ENCODE assay signal across 27 mouse cellular contexts in the genomic region with DNA sequence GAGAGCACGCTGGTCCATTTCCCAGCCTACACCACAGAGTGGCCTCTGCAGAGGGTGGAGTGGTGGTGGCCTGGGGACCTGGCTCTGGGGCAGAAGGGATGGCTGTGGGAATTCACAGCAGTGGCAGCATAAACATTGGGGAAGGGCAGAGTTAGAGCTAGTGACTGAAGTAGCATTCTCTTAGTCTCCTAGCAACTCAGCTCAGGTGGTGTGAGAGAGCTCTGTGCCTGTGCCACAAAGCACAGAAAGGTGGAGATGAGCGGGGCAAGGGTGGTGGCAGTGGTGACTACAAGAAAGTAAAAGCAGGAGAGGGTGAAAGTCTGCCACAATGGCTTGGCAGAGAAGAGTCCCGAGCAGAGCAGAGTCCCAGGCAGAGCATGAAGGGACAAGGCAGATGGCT.
A peak's percentile ranks its signal among the peaks of the same experiment; 100 is the strongest.
DNase-seq lines count a peak whose midpoint lies in the region; ATAC-seq and TF ChIP-seq lines count a peak whose summit lies in the region.
"Had no signal": no experiment of that assay in that cellular context is flagged by ENCODE, and none has a peak within 500 bp of the region (broad histone marks: within the 10 kb centered on the region; RNA-seq: fewer than 3 reads in every experiment).

No protein-coding gene starts in this region.

- H3K4me1 ChIP-seq in kidney, embryonic 16.5 days (ENCODE audit: insufficient read depth, low read length), result 0 out of 2 replicates have a peak, but pooled peaks cover 6% of the 10 kb centered on the region
- H3K4me1 ChIP-seq in lung, embryonic 16.5 days (replicated peaks; ENCODE audit: control insufficient read depth, insufficient read depth, low read length), result no peaks in the 10 kb centered on the region; the same call in 1 of the 2 replicates
- H3K4me1 ChIP-seq in lung, adult 2 months (ENCODE audit: control insufficient read depth, insufficient read depth, low read length), result no peaks in the 10 kb centered on the region
- H3K4me1 ChIP-seq in midbrain, embryonic 11.5 days (ENCODE audit: control insufficient read depth, insufficient read depth, low read length), result peaks cover 3% of the 10 kb centered on the region; the same call in 1 of the 2 replicates
- H3K4me1 ChIP-seq in midbrain, embryonic 15.5 days, result no peaks in the 10 kb centered on the region
- H3K4me1 ChIP-seq: embryonic facial prominence, embryonic 13.5 days; forebrain, embryonic 15.5 days; heart, embryonic 12.5 days; hindbrain, embryonic 13.5 days had no signal

- H3K27me3 ChIP-seq in kidney, embryonic 16.5 days (ENCODE audit: insufficient read depth, low read length), result no peaks in the 10 kb centered on the region
- H3K27me3 ChIP-seq in lung, embryonic 16.5 days (ENCODE audit: control insufficient read depth, insufficient read depth, low read depth, low read length), result no peaks in the 10 kb centered on the region
- H3K27me3 ChIP-seq in midbrain, embryonic 11.5 days (ENCODE audit: control insufficient read depth, insufficient read depth, low read length), result no peaks in the 10 kb centered on the region
- no peaks in the 10 kb centered on the region for H3K27me3 ChIP-seq in midbrain, embryonic 15.5 days (replicated peaks)
- H3K27me3 ChIP-seq: embryonic facial prominence, embryonic 13.5 days; forebrain, embryonic 12.5 days; forebrain, embryonic 15.5 days; heart, embryonic 12.5 days; heart, embryonic 15.5 days; hindbrain, embryonic 13.5 days had no signal

- no peak for TF ChIP-seq POLR2A in lung, adult 2 months (IDR thresholded peaks at IDR 0.05; ENCODE audit: borderline replicate concordance, extremely low read depth, low read depth, low read length)

- peak; percentile 64 for ATAC-seq in kidney, embryonic 16.5 days (ENCODE audit: low FRiP score, low TSS enrichment)
- ATAC-seq in lung, embryonic 16.5 days (ENCODE audit: low read depth), result peak; percentile 66
- ATAC-seq in midbrain, embryonic 11.5 days (ENCODE audit: low FRiP score), result no peak
- no peak for ATAC-seq in midbrain, embryonic 15.5 days (replicated peaks)
- ATAC-seq: activated CD4-positive, CD25-positive, alpha-beta regulatory T cell, adult 4 months; forebrain, embryonic 15.5 days had no signal

- H3K4me3 ChIP-seq in kidney, embryonic 16.5 days (ENCODE audit: low read length), result no peak overlapping the region
- no peak overlapping the region for H3K4me3 ChIP-seq in lung, embryonic 16.5 days (ENCODE audit: low read length)
- no peak overlapping the region for H3K4me3 ChIP-seq in lung, adult 2 months (replicated peaks; ENCODE audit: extremely low read depth, low read depth, low read length)
- H3K4me3 ChIP-seq in midbrain, embryonic 11.5 days (ENCODE audit: low read depth, low read length), result no peak overlapping the region
- no peak overlapping the region for H3K4me3 ChIP-seq in midbrain, embryonic 15.5 days
- H3K4me3 ChIP-seq: embryonic facial prominence, embryonic 10.5 days; embryonic facial prominence, embryonic 13.5 days; erythroblast, embryonic 14.5 days; forebrain, embryonic 12.5 days; forebrain, embryonic 15.5 days; heart, embryonic 12.5 days; heart, embryonic 15.5 days; hindbrain, embryonic 10.5 days; hindbrain, embryonic 13.5 days had no signal

- no peaks in the 10 kb centered on the region for H3K36me3 ChIP-seq in kidney, embryonic 16.5 days (ENCODE audit: insufficient read depth, low read length)
- H3K36me3 ChIP-seq in lung, embryonic 16.5 days (ENCODE audit: control insufficient read depth, insufficient read depth, low read length), result no peaks in the 10 kb centered on the region
- H3K36me3 ChIP-seq in midbrain, embryonic 11.5 days (ENCODE audit: control insufficient read depth, insufficient read depth, low read length), result no peaks in the 10 kb centered on the region
- no peaks in the 10 kb centered on the region for H3K36me3 ChIP-seq in midbrain, embryonic 15.5 days (replicated peaks)
- H3K36me3 ChIP-seq: embryonic facial prominence, embryonic 10.5 days; embryonic facial prominence, embryonic 13.5 days; forebrain, embryonic 12.5 days; forebrain, embryonic 15.5 days; heart, embryonic 12.5 days; heart, embryonic 15.5 days; hindbrain, embryonic 10.5 days; hindbrain, embryonic 13.5 days had no signal

- H3K9ac ChIP-seq in kidney, embryonic 16.5 days (replicated peaks; ENCODE audit: low read length), result no peak overlapping the region
- no peak overlapping the region for H3K9ac ChIP-seq in lung, embryonic 16.5 days (ENCODE audit: low read length)
- H3K9ac ChIP-seq in midbrain, embryonic 11.5 days (ENCODE audit: low read length), result no peak overlapping the region
- no peak overlapping the region for H3K9ac ChIP-seq in midbrain, embryonic 15.5 days
- H3K9ac ChIP-seq: embryonic facial prominence, embryonic 13.5 days; forebrain, embryonic 12.5 days; forebrain, embryonic 15.5 days; heart, embryonic 12.5 days; heart, embryonic 15.5 days; hindbrain, embryonic 13.5 days had no signal

- H3K4me2 ChIP-seq in kidney, embryonic 16.5 days (replicated peaks; ENCODE audit: low read depth, low read length), result no peak overlapping the region
- H3K4me2 ChIP-seq in lung, embryonic 16.5 days (ENCODE audit: low read depth, low read length), result no peak overlapping the region
- H3K4me2 ChIP-seq in midbrain, embryonic 11.5 days, result no peak overlapping the region
- no peak overlapping the region for H3K4me2 ChIP-seq in midbrain, embryonic 15.5 days
- H3K4me2 ChIP-seq: embryonic facial prominence, embryonic 13.5 days; forebrain, embryonic 12.5 days; forebrain, embryonic 15.5 days; heart, embryonic 12.5 days; heart, embryonic 15.5 days; hindbrain, embryonic 13.5 days had no signal

- peak overlapping the region; percentile 38; the same call in 1 of the 2 replicates for H3K27ac ChIP-seq in kidney, embryonic 16.5 days (ENCODE audit: low read length)
- H3K27ac ChIP-seq in lung, embryonic 16.5 days (ENCODE audit: low read length), result no peak overlapping the region
- no peak overlapping the region for H3K27ac ChIP-seq in midbrain, embryonic 11.5 days (ENCODE audit: low read depth, low read length)
- H3K27ac ChIP-seq in midbrain, embryonic 15.5 days, result no peak overlapping the region
- H3K27ac ChIP-seq: embryonic facial prominence, embryonic 10.5 days; embryonic facial prominence, embryonic 13.5 days; forebrain, embryonic 12.5 days; forebrain, embryonic 15.5 days; heart, embryonic 15.5 days; hindbrain, embryonic 10.5 days; hindbrain, embryonic 13.5 days had no signal

- no peaks in the 10 kb centered on the region for H3K9me3 ChIP-seq in kidney, embryonic 16.5 days (ENCODE audit: low read length)
- H3K9me3 ChIP-seq in lung, embryonic 16.5 days (ENCODE audit: control insufficient read depth, low read length), result no peaks in the 10 kb centered on the region
- H3K9me3 ChIP-seq in midbrain, embryonic 11.5 days (ENCODE audit: control insufficient read depth, low read length), result no peaks in the 10 kb centered on the region
- H3K9me3 ChIP-seq in midbrain, embryonic 15.5 days, result no peaks in the 10 kb centered on the region
- H3K9me3 ChIP-seq: embryonic facial prominence, embryonic 10.5 days; embryonic facial prominence, embryonic 13.5 days; forebrain, embryonic 12.5 days; forebrain, embryonic 15.5 days; heart, embryonic 12.5 days; heart, embryonic 15.5 days; hindbrain, embryonic 10.5 days; hindbrain, embryonic 13.5 days had no signal

- no peak for DNase-seq in kidney, adult 8-10 months
- no peak for DNase-seq in lung, adult 2 months
- peak; percentile 72 for DNase-seq in midbrain, embryonic 11.5 days (ENCODE audit: low spot score, missing footprints)
- DNase-seq: adrenal gland, adult 8-10 months; adrenal gland, postnatal 25 days; cerebellum, adult 11-12 months; cerebellum, adult 8-10 months; cerebellum, postnatal 10 days; cerebellum, postnatal 36 days; embryo, embryonic 11 days; gastrocnemius, postnatal 25 days; heart, adult 18-20 months; heart, postnatal 10 days; heart, postnatal 36 days had no signal

- TF ChIP-seq CTCF in lung, adult 2 months (IDR thresholded peaks at IDR 0.05; ENCODE audit: insufficient read depth, low read length), result no peak

- WGBS in kidney, embryonic 16.5 days, result 79% methylated on average over 3 of the region's 3 CpGs
- 53% methylated on average over 3 of the region's 3 CpGs for WGBS in lung, embryonic 16.5 days
- 59% methylated on average over 3 of the region's 3 CpGs for WGBS in lung, adult 2 months
- WGBS in midbrain, embryonic 11.5 days, result 83% methylated on average over 3 of the region's 3 CpGs
- WGBS in midbrain, embryonic 15.5 days, result 81% methylated on average over 3 of the region's 3 CpGs

Comparison
In these comparisons a context has a peak if more than half of its experiments do, and no peak if none do; other contexts are left out.
1. ATAC-seq: peak in kidney, embryonic 16.5 days (single experiment) and lung, embryonic 16.5 days (single experiment); none in midbrain, embryonic 11.5 days (single experiment) and midbrain, embryonic 15.5 days (single experiment).